Mouse (Mus musculus) megakaryocyte, adult 5-6 weeks (primary cell): Measurements from ENCODE around the gene Gatad2b. TPM values are rescaled to one million over a fixed set of nuclear protein-coding genes. Genes with fewer than 3 reads are reported as not detected.

ENCODE experiments used
- ATAC-seq: 2 replicates; pipeline ENCODE4 v1.8.0; 2016; ENCODE audit warnings: mild to moderate bottlenecking, inconsistent platforms; ENCODE audit not compliant: poor library complexity, severe bottlenecking
- total RNA-seq, 2 experiments: library from RNA; stranded (forward) in 1 of 2; stranded (reverse) in 1 of 2; fragments of 153-499, 151-499 nt in 1 of 2; fragments of 221-1000, 200-1000 nt in 1 of 2; gene quantifications; 2 replicates each; pipeline versions ENCODE4 v1.2.3 to v1.2.4; 2015 to 2017

Gene Gatad2b
- total RNA-seq, 2 experiments from 2014 or later, result 25.3 to 91.6 TPM

DNA sequence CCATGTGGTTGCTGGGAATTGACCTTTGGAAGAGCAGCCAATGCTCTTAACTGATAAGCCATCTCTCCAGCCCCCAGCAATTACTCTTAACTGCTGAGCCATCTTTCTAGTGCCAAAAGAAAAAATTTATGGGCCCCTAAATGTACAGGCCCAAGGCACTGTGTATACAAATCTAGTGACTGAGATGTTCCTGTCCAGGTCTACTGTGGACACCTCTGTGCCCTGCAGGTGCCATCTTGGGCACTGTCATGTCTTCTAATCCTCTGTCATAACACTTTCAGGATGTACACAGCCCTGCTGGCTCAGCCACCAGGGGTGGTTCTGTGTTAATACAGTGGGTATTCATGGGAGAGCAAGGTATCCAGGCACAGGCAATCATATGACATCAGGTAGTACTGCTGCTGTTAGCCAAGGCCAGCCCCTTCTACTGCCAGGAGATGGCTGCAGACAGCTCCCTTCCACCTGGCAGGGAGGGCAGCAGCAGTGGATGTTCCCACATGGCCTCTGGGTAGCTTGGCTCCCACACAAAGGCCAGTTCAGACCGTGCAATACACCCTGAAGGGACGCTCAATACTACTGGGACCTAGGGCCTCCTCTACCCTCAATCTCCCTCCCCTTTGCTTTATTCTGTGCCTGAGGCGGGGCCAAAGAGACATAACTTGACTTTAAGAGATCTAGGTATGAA lies 82.7 kb downstream of the Gatad2b start:
- no peak for ATAC-seq

GRCm38 (mm10) chr3:90376247-90376585 lies 83.2 kb downstream of the Gatad2b start:
- no peak for ATAC-seq

DNA sequence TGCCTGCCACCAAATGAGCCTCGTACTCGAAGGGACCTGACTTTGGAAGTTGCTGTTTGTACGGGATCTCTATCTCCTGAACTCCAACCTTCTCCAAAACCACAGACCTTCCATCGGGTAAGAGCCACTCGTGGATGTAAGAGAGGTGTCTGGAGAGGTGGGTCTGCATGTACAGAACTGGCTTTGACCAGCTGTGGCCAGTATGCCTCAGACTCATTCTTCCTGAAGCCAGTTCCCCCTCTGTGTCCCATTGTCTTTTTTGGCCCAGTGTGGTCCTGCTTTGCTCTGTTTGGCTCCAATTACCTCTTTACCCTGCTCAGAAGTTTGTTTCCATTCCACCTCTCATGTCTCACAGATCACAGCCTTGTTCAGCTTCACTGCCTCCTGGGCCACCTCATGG lies 85.5 kb downstream of the Gatad2b start:
- no peak for ATAC-seq

DNA sequence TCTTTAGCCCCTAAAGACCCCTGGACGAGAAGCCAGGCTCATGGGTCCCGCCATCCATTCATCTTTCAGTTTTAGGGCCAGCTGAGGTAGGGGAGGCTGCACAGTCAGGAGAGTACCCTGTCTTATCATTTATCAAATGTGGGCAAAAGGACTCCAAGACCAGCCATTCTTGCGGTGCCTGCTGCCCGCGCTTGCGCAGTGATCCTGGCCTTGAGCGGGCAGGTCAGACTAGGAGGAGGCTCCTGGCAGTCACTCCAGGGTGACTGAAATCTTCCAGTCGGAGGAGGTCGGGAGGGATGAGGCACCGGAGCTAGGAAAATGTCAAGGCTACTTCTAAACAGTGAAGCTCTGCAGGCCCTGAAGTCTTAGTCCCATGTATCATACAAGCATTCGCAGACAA lies 88.7 kb downstream of the Gatad2b start:
- ATAC-seq, result no peak

DNA sequence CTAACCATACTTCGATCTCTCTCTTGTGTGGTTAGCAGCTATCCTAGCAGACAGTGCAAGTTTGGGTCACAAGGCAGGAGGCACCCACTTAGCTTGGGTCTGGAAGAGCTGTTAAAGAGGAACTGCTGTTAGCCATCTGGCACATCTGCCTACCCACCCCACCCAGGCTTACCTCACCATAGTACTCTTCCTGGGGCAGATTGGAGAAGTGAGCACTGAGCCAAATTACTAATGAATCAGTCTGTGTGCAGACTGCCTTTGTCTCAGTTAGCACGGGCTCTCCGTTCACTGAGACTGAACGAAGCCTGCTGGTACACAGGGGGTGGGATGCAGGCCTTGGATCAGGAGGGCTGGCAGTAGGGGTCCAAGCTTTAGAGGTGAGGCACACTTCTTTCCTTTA lies 90.7 kb downstream of the Gatad2b start:
- peak; percentile 95 for ATAC-seq

GRCm38 (mm10) chr3:90384851-90385375 lies 91.9 kb downstream of the Gatad2b start:
- no peak for ATAC-seq

DNA sequence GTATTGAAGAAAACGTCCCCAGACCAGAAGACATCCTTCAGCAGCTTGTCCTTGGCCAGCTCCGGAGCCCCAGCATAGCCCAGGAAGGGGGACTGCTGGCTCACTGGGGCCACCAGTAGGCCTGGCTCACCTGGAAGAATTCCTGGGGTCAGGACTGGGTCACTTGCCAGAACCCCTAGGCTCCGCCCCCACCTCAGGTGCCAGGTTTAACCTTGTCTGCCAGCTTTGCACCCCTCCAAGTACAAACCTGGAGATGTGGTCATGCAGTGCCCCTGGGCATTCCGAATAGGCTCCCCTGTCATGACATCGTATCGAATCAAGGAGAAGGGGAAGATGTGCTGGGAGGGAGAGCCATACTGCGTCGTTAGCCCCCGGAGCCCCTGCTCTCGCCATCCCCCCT lies 93.8 kb downstream of the Gatad2b start:
- ATAC-seq, result no peak

- no peak for ATAC-seq
Observed at GRCm38 (mm10) chr3:90387483-90387882, 94.5 kb downstream of the Gatad2b start.

DNA sequence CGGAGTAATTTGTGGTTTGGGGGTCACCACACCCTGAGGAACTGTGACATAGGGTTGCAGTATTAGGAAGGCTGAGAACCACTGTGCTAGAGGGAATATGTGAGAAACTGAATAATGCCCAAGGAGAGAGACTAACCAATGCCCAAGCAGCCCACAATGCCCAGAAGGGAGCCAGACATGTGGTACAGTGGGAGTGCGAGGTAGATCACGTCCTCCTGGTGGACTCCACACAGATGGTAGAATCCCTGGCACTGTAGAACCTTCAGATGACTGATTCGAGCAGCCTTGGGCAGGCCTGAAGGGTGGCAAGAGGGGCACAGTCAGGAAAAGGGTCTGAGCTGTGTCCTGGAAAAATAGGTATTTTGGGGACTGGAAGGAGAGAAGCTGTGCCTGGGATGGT lies 95.2 kb downstream of the Gatad2b start:
- ATAC-seq, result 0 out of 2 replicates have a peak, but pooled peaks have one; percentile 24

DNA sequence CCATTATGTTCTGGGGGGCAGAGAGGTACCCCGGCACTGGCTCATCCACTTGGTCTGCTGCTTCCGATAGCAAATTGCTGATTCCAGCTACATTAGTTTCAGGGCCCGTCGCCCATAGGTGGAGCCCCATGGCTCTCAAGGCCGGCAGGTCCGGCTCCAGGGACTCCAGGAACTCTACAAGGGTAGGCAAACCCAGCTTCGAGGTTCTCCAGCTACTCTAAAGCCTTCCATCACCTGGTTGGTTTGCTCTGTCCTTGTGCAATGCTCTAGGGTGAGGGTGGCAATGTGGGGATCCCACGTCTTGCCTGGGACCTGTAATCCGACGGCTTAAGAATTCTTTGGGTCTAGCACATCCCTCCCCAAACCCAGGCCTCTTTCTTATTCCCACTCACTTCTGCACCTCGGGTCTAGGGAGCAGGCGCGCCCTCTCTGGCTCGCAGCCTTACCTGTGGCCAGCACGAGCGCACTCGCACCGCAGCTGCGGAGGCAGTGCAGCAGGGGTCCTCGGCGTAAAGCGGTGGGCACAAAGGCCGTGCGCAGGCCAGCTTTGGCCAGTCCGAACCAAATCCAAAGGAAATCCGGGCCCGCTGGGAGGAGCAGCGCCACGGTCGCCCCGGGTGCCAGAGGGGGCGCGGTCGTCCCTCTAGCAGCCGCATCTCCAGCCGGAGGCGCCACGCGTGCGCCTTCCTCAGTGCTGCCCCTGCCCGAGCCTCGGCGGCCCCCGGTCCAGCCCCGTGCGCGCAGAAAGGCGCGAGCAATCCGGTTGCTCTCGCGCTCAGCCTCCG lies 95.9 kb downstream of the Gatad2b start:
- peak; percentile 20; the same call in 1 of the 2 replicates for ATAC-seq

GRCm38 (mm10) chr3:90389511-90390490 lies 96.8 kb downstream of the Gatad2b start, which contains the start of gene Slc27a3:
Slc27a3 (minus strand) TSS chr3:90389938.
- ATAC-seq, result no peak

DNA sequence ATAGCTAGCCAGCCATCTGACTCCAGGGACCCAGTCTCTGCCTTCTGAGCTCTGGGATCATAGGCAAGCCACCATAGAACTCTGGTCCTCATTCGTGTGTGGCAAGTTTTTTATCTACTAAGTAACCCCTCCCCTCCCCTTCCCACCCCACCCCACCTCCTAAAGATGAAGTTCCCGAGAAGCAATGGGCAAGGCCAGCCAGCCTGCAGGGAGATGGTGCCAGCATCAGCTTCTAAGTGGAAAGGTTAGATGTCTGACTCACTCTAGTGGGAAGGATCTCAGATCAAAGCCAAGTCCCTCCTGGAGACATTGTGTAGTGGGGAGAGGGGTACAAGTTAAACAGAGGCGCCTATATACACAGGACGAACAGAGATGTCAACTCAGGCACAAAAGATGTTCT lies 98.0 kb downstream of the Gatad2b start:
- ATAC-seq, result no peak

DNA sequence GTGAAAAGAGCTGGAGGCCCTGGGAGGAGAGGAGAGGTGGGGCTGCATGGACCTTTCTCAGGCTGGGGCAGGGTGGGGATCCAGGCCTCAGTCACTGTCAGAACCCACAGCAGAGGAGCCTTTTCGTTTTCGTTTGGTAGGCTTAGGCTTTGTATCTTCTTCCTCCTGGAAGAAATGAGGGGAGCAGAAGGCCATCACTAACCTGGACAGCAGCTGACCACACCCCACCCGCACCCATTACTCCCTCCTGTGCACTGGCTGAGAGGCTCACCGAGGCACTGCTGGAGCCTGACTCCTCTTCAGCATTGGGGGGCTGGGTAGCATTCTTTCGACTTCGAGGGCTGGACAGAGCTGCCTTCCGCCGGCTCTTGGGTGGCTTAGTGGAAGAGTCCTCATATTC lies 99.0 kb downstream of the Gatad2b start:
- no peak for ATAC-seq

- ATAC-seq, result no peak
Observed at GRCm38 (mm10) chr3:90392661-90393060, 99.7 kb downstream of the Gatad2b start.

- ATAC-seq, result no peak
Observed at GRCm38 (mm10) chr3:90395629-90396028, 102.7 kb downstream of the Gatad2b start.

GRCm38 (mm10) chr3:90400993-90401392 lies 108.0 kb downstream of the Gatad2b start:
- ATAC-seq, result no peak

DNA sequence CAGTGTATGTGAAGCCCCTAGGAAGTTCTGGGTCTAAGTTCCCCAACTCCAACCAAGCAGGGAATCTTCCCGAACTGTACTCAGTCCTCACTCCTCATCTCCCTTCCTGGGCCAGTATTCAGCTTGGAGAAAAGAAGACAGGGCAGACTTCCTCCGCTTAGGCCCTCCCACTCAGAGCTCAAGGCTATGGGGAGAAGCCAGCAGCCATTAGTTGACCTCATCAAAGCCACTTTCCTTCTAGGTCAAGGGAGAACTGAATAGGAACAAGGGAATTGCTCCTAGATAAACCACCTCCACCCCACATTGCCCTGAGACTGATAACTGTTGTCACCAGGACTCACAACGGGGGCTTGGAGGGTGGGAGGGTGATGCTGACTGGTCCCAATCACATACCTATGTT lies 111.1 kb downstream of the Gatad2b start:
- no peak for ATAC-seq

GRCm38 (mm10) chr3:90404609-90405008 lies 111.6 kb downstream of the Gatad2b start:
- ATAC-seq, result no peak

GRCm38 (mm10) chr3:90406414-90406813 lies 113.4 kb downstream of the Gatad2b start:
- no peak for ATAC-seq

- ATAC-seq, result peak; percentile 54; the same call in 1 of the 2 replicates
Observed at GRCm38 (mm10) chr3:90408721-90409120, 115.7 kb downstream of the Gatad2b start.
